Mouse (Mus musculus) liver, embryonic 12.5 days (tissue): ENCODE measurements around the gene Tsc2. TPM values are rescaled to one million over a fixed set of nuclear protein-coding genes. Genes with fewer than 3 reads are reported as not detected.

Experiments used
- ATAC-seq: fragments of 200-750 bp; cut with Nextera tagmentation; 2 replicates; pipeline ENCODE4 v1.8.0; 2017; ENCODE audit warnings: moderate number of reproducible peaks, mild to moderate bottlenecking, moderate library complexity
- H3K27ac ChIP-seq: fragments of 300-500 bp; sonication (generic); 2 replicates; pipeline ENCODE4 v1.5.1; 2016; ENCODE audit warnings: mild to moderate bottlenecking
- H3K27me3 ChIP-seq: fragments of 300-500 bp; sonication (generic); replicated peaks from 2 replicates; pipeline ENCODE4 v1.6.1; 2016; ENCODE audit warnings: mild to moderate bottlenecking, moderate library complexity
- H3K36me3 ChIP-seq: fragments of 300-500 bp; sonication (generic); 2 replicates; pipeline ENCODE4 v1.6.1; 2016; ENCODE audit warnings: mild to moderate bottlenecking, moderate library complexity
- H3K4me1 ChIP-seq: fragments of 300-500 bp; sonication (generic); 2 replicates; pipeline ENCODE4 v1.6.1; 2016
- H3K4me2 ChIP-seq: fragments of 300-500 bp; sonication (generic); 2 replicates; pipeline ENCODE4 v1.6.1; 2016; ENCODE audit warnings: mild to moderate bottlenecking, moderate library complexity
- H3K4me3 ChIP-seq: fragments of 300-500 bp; sonication (generic); 2 replicates; pipeline ENCODE4 v1.5.1; 2016; ENCODE audit warnings: mild to moderate bottlenecking, moderate library complexity
- H3K9ac ChIP-seq: fragments of 300-500 bp; sonication (generic); 2 replicates; pipeline ENCODE4 v1.6.1; 2016; ENCODE audit warnings: mild to moderate bottlenecking, moderate library complexity
- H3K9me3 ChIP-seq: fragments of 300-500 bp; sonication (generic); replicated peaks from 2 replicates; pipeline ENCODE4 v1.6.1; 2016; ENCODE audit warnings: mild to moderate bottlenecking, moderate library complexity
- WGBS: fragments of 180-500 bp; shearing (Covaris S2); methylation state at CpG from one replicate; pipeline ENCODE4 v1.1.7; 2016; ENCODE audit not compliant: insufficient replicate concordance; 5-methylcytosine and 5-hydroxymethylcytosine counted together
- polyA plus RNA-seq: library from polyadenylated mRNA; unstranded; fragments of >200 nt; fragmentation: Nextera tagmentation; extraction: Ambion mirVana; gene quantifications from 2 replicates; pipeline ENCODE4 v1.2.1, GENCODE M21; 2016

The Tsc2 gene
- polyA plus RNA-seq, 1 experiment from 2014 or later = 30.8 TPM

- H3K4me3 ChIP-seq = no peak overlapping the region
- H3K9ac ChIP-seq = no peak overlapping the region
- peaks cover 10% of the 10 kb centered on the region; the same call in 1 of the 2 replicates for H3K4me1 ChIP-seq
- H3K36me3 ChIP-seq = peaks cover 69% of the 10 kb centered on the region
- H3K27me3 ChIP-seq = no peaks in the 10 kb centered on the region
- WGBS = 58% methylated on average over 3 of the region's 3 CpGs
- H3K4me2 ChIP-seq = no peak overlapping the region
- no peaks in the 10 kb centered on the region for H3K9me3 ChIP-seq
- ATAC-seq = no peak
- peak overlapping the region; percentile 45; the same call in 1 of the 2 replicates for H3K27ac ChIP-seq
These were observed 47.9 kb downstream of the Tsc2 start for GRCm38 (mm10) chr17:24584520-24584919.

GRCm38 (mm10) chr17:24583599-24584460 is 48.6 kb downstream of the Tsc2 start:
- H3K4me1 ChIP-seq = peaks cover 10% of the 10 kb centered on the region; the same call in 1 of the 2 replicates
- H3K9me3 ChIP-seq = no peaks in the 10 kb centered on the region
- peak overlapping the region; percentile 45; the same call in 1 of the 2 replicates for H3K27ac ChIP-seq
- no peak for ATAC-seq
- H3K36me3 ChIP-seq = peaks cover 70% of the 10 kb centered on the region
- no peak overlapping the region for H3K9ac ChIP-seq
- 42% methylated on average over 5 of the region's 5 CpGs for WGBS
- H3K4me3 ChIP-seq = no peak overlapping the region
- H3K27me3 ChIP-seq = no peaks in the 10 kb centered on the region
- H3K4me2 ChIP-seq = no peak overlapping the region

- Histone ChIP-seq H3K9ac (no peak overlapping the region), H3K36me3 (peaks cover 69% of the 10 kb centered on the region), H3K27me3 (no peaks in the 10 kb centered on the region), H3K4me1 (peaks cover 10% of the 10 kb centered on the region; the same call in 1 of the 2 replicates), H3K4me2 (no peak overlapping the region), H3K9me3 (no peaks in the 10 kb centered on the region), H3K27ac (no peak overlapping the region), H3K4me3 (no peak overlapping the region)
- WGBS = 84% methylated on average over 2 of the region's 2 CpGs
- ATAC-seq = no peak
These were observed 52.1 kb downstream of the Tsc2 start for GRCm38 (mm10) chr17:24580287-24580686.

GRCm38 (mm10) chr17:24579532-24579931 is 52.9 kb downstream of the Tsc2 start:
- H3K36me3 ChIP-seq = peaks cover 70% of the 10 kb centered on the region
- WGBS = 86% methylated on average over 3 of the region's 3 CpGs

GRCm38 (mm10) chr17:24573811-24574210 is 58.6 kb downstream of the Tsc2 start:
- WGBS = 81% methylated on average over 9 of the region's 9 CpGs
- Histone ChIP-seq H3K27me3 (no peaks in the 10 kb centered on the region), H3K9ac (no peak overlapping the region), H3K9me3 (no peaks in the 10 kb centered on the region), H3K4me3 (no peak overlapping the region), H3K4me2 (no peak overlapping the region), H3K27ac (no peak overlapping the region), H3K4me1 (peaks cover 11% of the 10 kb centered on the region), H3K36me3 (peaks cover 76% of the 10 kb centered on the region)
- no peak for ATAC-seq

More at GRCm38 (mm10) chr17:24579532-24579931, 52.9 kb downstream of the Tsc2 start:
- no peak for ATAC-seq
- Histone ChIP-seq H3K27me3 (no peaks in the 10 kb centered on the region), H3K4me1 (peaks cover 10% of the 10 kb centered on the region; the same call in 1 of the 2 replicates), H3K4me3 (no peak overlapping the region), H3K9me3 (no peaks in the 10 kb centered on the region), H3K4me2 (no peak overlapping the region), H3K27ac (no peak overlapping the region), H3K9ac (no peak overlapping the region)

GRCm38 (mm10) chr17:24572651-24573245 is 59.7 kb downstream of the Tsc2 start:
- Histone ChIP-seq H3K4me3 (no peak overlapping the region), H3K27me3 (no peaks in the 10 kb centered on the region), H3K4me2 (no peak overlapping the region), H3K27ac (no peak overlapping the region), H3K4me1 (peaks cover 11% of the 10 kb centered on the region), H3K9me3 (no peaks in the 10 kb centered on the region), H3K36me3 (peaks cover 67% of the 10 kb centered on the region), H3K9ac (no peak overlapping the region)
- no peak for ATAC-seq
- WGBS = 87% methylated on average over 12 of the region's 12 CpGs

GRCm38 (mm10) chr17:24569837-24570236 is 62.6 kb downstream of the Tsc2 start:
- Histone ChIP-seq H3K9me3 (no peaks in the 10 kb centered on the region), H3K4me2 (no peak overlapping the region), H3K36me3 (peaks cover 63% of the 10 kb centered on the region), H3K4me3 (no peak overlapping the region), H3K27ac (no peak overlapping the region), H3K4me1 (peaks cover 23% of the 10 kb centered on the region), H3K27me3 (no peaks in the 10 kb centered on the region), H3K9ac (no peak overlapping the region)
- no peak for ATAC-seq
- WGBS = 60% methylated on average over 4 of the region's 4 CpGs

- 79% methylated on average over 8 of the region's 8 CpGs for WGBS
- Histone ChIP-seq H3K4me3 (no peak overlapping the region), H3K4me2 (no peak overlapping the region), H3K36me3 (peaks cover 42% of the 10 kb centered on the region), H3K9me3 (no peaks in the 10 kb centered on the region), H3K27me3 (no peaks in the 10 kb centered on the region), H3K9ac (no peak overlapping the region), H3K27ac (no peak overlapping the region), H3K4me1 (peaks cover 18% of the 10 kb centered on the region)
- ATAC-seq = no peak
These were observed 65.2 kb downstream of the Tsc2 start for GRCm38 (mm10) chr17:24567034-24567779.

GRCm38 (mm10) chr17:24565792-24566191 is 66.6 kb downstream of the Tsc2 start:
- Histone ChIP-seq H3K27ac (no peak overlapping the region), H3K9me3 (no peaks in the 10 kb centered on the region), H3K4me2 (no peak overlapping the region), H3K9ac (no peak overlapping the region), H3K4me3 (no peak overlapping the region), H3K36me3 (peaks cover 33% of the 10 kb centered on the region), H3K4me1 (peaks cover 18% of the 10 kb centered on the region), H3K27me3 (no peaks in the 10 kb centered on the region)
- ATAC-seq = 0 out of 2 replicates have a peak, but pooled peaks have one; percentile 2
- 59% methylated on average over 3 of the region's 3 CpGs for WGBS

- H3K9me3 ChIP-seq = no peaks in the 10 kb centered on the region
- no peak overlapping the region for H3K27ac ChIP-seq
- no peak for ATAC-seq
- H3K27me3 ChIP-seq = no peaks in the 10 kb centered on the region
- peaks cover 18% of the 10 kb centered on the region for H3K4me1 ChIP-seq
- 66% methylated on average over 3 of the region's 3 CpGs for WGBS
- no peak overlapping the region for H3K9ac ChIP-seq
- H3K36me3 ChIP-seq = peaks cover 29% of the 10 kb centered on the region
- H3K4me3 ChIP-seq = no peak overlapping the region
- no peak overlapping the region for H3K4me2 ChIP-seq
These were observed 67.3 kb downstream of the Tsc2 start for GRCm38 (mm10) chr17:24565092-24565491.

- WGBS = 79% methylated on average over 4 of the region's 4 CpGs
- no peak overlapping the region for H3K9ac ChIP-seq
- no peak overlapping the region for H3K27ac ChIP-seq
- ATAC-seq = no peak
- H3K27me3 ChIP-seq = no peaks in the 10 kb centered on the region
- H3K4me3 ChIP-seq = no peak overlapping the region
- no peak overlapping the region for H3K4me2 ChIP-seq
- peaks cover 18% of the 10 kb centered on the region for H3K4me1 ChIP-seq
- no peaks in the 10 kb centered on the region for H3K9me3 ChIP-seq
- H3K36me3 ChIP-seq = peaks cover 22% of the 10 kb centered on the region
These were observed 68.0 kb downstream of the Tsc2 start for GRCm38 (mm10) chr17:24564422-24564821.
